Mouse (Mus musculus) hindbrain, embryonic 12.5 days (tissue): ENCODE results near the gene Ccdc14. TPM values are rescaled to one million over a fixed set of nuclear protein-coding genes. Genes with fewer than 3 reads are reported as not detected.
A peak's percentile ranks its signal among the peaks of the same experiment; 100 is the strongest.
"Not testable (repeated sequence)": the region's sequence is repeated elsewhere in the genome, so short reads cannot be mapped to it uniquely, and the experiment has no call there.

Experiments used
- ATAC-seq: fragments of 200-750 bp; cut with Nextera tagmentation; 2 replicates; pipeline ENCODE4 v1.8.0; 2017; ENCODE audit warnings: moderate TSS enrichment; ENCODE audit not compliant: low FRiP score
- H3K27ac ChIP-seq: fragments of 300-500 bp; sonication (generic); 2 replicates; pipeline ENCODE4 v1.5.1; 2016; ENCODE audit warnings: mild to moderate bottlenecking
- H3K27me3 ChIP-seq: fragments of 300-500 bp; sonication (generic); 2 replicates; pipeline ENCODE4 v1.6.1; 2016; ENCODE audit warnings: mild to moderate bottlenecking
- H3K36me3 ChIP-seq: fragments of 300-500 bp; sonication (generic); 2 replicates; pipeline ENCODE4 v1.6.1; 2016; ENCODE audit warnings: mild to moderate bottlenecking
- H3K4me1 ChIP-seq: fragments of 300-500 bp; sonication (generic); 2 replicates; pipeline ENCODE4 v1.6.1; 2016
- H3K4me2 ChIP-seq: fragments of 300-500 bp; sonication (generic); replicated peaks from 2 replicates; pipeline ENCODE4 v1.6.1; 2016; ENCODE audit warnings: mild to moderate bottlenecking
- H3K4me3 ChIP-seq: fragments of 300-500 bp; sonication (generic); 2 replicates; pipeline ENCODE4 v1.5.1; 2016; ENCODE audit warnings: mild to moderate bottlenecking
- H3K9ac ChIP-seq: fragments of 300-500 bp; sonication (generic); 2 replicates; pipeline ENCODE4 v1.6.1; 2016; ENCODE audit warnings: mild to moderate bottlenecking, moderate library complexity
- H3K9me3 ChIP-seq: fragments of 300-500 bp; sonication (generic); replicated peaks from 2 replicates; pipeline ENCODE4 v1.6.1; 2016; ENCODE audit warnings: mild to moderate bottlenecking
- WGBS: fragments of 180-500 bp; shearing (Covaris S2); methylation state at CpG from one replicate; pipeline ENCODE4 v1.1.7; 2016; 5-methylcytosine and 5-hydroxymethylcytosine counted together
- polyA plus RNA-seq: library from polyadenylated mRNA; unstranded; fragments of >200 nt; fragmentation: Nextera tagmentation; extraction: Ambion mirVana; gene quantifications from 2 replicates; pipeline ENCODE4 v1.2.1, GENCODE M21; 2016

Ccdc14 gene
- polyA plus RNA-seq, result 8.4 and 8.7 TPM in 2 replicates

GRCm38 (mm10) chr16:34690334-34691144 lies at the start of gene Ccdc14:
Gene Ccdc14, plus strand, starts transcription at chr16:34690616.
- WGBS, result under 1% methylated on average over 53 of the region's 53 CpGs
- peak; percentile 91 for ATAC-seq

GRCm38 (mm10) chr16:34643511-34644259 lies 46.7 kb upstream of the Ccdc14 start:
- Histone ChIP-seq H3K4me1 (peaks cover 4% of the 10 kb centered on the region; the same call in 1 of the 2 replicates), H3K36me3 (no peaks in the 10 kb centered on the region), H3K4me3 (no peak overlapping the region), H3K27ac (no peak overlapping the region), H3K9ac (no peak overlapping the region), H3K4me2 (no peak overlapping the region), H3K9me3 (no peaks in the 10 kb centered on the region), H3K27me3 (no peaks in the 10 kb centered on the region)
- 75% methylated on average over 8 of the region's 8 CpGs for WGBS
- ATAC-seq, result no peak

More at GRCm38 (mm10) chr16:34690334-34691144, at the start of gene Ccdc14:
- peak within 1 kb of the TSS; percentile 81 for H3K27ac ChIP-seq
- H3K9me3 ChIP-seq, result no peaks in the 10 kb centered on the region
- peak within 1 kb of the TSS; percentile 82 for H3K4me2 ChIP-seq
- H3K4me3 ChIP-seq, result peak within 1 kb of the TSS; percentile 52
- no peaks in the 10 kb centered on the region for H3K36me3 ChIP-seq
- H3K9ac ChIP-seq, result peak within 1 kb of the TSS; percentile 67
- no peaks in the 10 kb centered on the region for H3K27me3 ChIP-seq
- H3K4me1 ChIP-seq, result peaks cover 8% of the 10 kb centered on the region

- 71% methylated on average over 7 of the region's 7 CpGs for WGBS
- no peaks in the 10 kb centered on the region for H3K27me3 ChIP-seq
- H3K9me3 ChIP-seq, result no peaks in the 10 kb centered on the region
- H3K36me3 ChIP-seq, result no peaks in the 10 kb centered on the region
- H3K9ac ChIP-seq, result no peak within 1 kb of the TSS
- no peaks in the 10 kb centered on the region for H3K4me1 ChIP-seq
- no peak within 1 kb of the TSS for H3K27ac ChIP-seq
- no peak within 1 kb of the TSS for H3K4me3 ChIP-seq
- H3K4me2 ChIP-seq, result no peak within 1 kb of the TSS
- ATAC-seq, result no peak
Observed at GRCm38 (mm10) chr16:34649621-34650020, 40.8 kb upstream of the Ccdc14 start, which contains the start of gene Ropn1. Gene Ropn1, plus strand, starts transcription at chr16:34649921.

GRCm38 (mm10) chr16:34653023-34653422 lies 37.4 kb upstream of the Ccdc14 start:
- H3K9ac ChIP-seq, result no peak overlapping the region
- WGBS, result 92% methylated on average over 5 of the region's 5 CpGs
- no peak overlapping the region for H3K4me2 ChIP-seq
- H3K9me3 ChIP-seq, result no peaks in the 10 kb centered on the region
- H3K4me1 ChIP-seq, result peaks cover 2% of the 10 kb centered on the region
- H3K4me3 ChIP-seq, result no peak overlapping the region
- H3K27ac ChIP-seq, result no peak overlapping the region
- ATAC-seq, result no peak
- peaks cover 4% of the 10 kb centered on the region for H3K27me3 ChIP-seq
- H3K36me3 ChIP-seq, result no peaks in the 10 kb centered on the region

- H3K27me3 ChIP-seq, H3K27ac ChIP-seq, H3K9ac ChIP-seq, H3K9me3 ChIP-seq, H3K4me1 ChIP-seq, ATAC-seq, H3K36me3 ChIP-seq: not testable (repeated sequence)
- Histone ChIP-seq H3K4me3 (peak overlapping the region; percentile 30), H3K4me2 (peak overlapping the region; percentile 51)
- WGBS, result 4% methylated on average over 16 of the region's 16 CpGs
Observed at GRCm38 (mm10) chr16:34657566-34657965, 32.9 kb upstream of the Ccdc14 start.

- H3K9ac ChIP-seq, result no peak overlapping the region
- H3K4me2 ChIP-seq, result peak overlapping the region; percentile 51
- WGBS, result 31% methylated on average over 5 of the region's 5 CpGs
- ATAC-seq, result no peak
- H3K9me3 ChIP-seq, result no peaks in the 10 kb centered on the region
- H3K27me3 ChIP-seq, result peaks cover 8% of the 10 kb centered on the region
- peak overlapping the region; percentile 30; the same call in 1 of the 2 replicates for H3K4me3 ChIP-seq
- no peaks in the 10 kb centered on the region for H3K36me3 ChIP-seq
- peaks cover 8% of the 10 kb centered on the region for H3K4me1 ChIP-seq
- no peak overlapping the region for H3K27ac ChIP-seq
Observed at GRCm38 (mm10) chr16:34657983-34658382, 32.4 kb upstream of the Ccdc14 start.

- H3K4me3 ChIP-seq, result peak overlapping the region; percentile 30; the same call in 1 of the 2 replicates
- WGBS, result 44% methylated on average over 11 of the region's 11 CpGs
Observed at GRCm38 (mm10) chr16:34658388-34658787, 32.0 kb upstream of the Ccdc14 start.

GRCm38 (mm10) chr16:34664553-34664952 lies 25.9 kb upstream of the Ccdc14 start:
- Histone ChIP-seq H3K4me3 (no peak overlapping the region), H3K27me3 (peaks cover 32% of the 10 kb centered on the region), H3K9me3 (no peaks in the 10 kb centered on the region), H3K27ac (no peak overlapping the region), H3K9ac (no peak overlapping the region), H3K4me1 (0 out of 2 replicates have a peak, but pooled peaks cover 6% of the 10 kb centered on the region), H3K4me2 (no peak overlapping the region), H3K36me3 (no peaks in the 10 kb centered on the region)
- WGBS, result 63% methylated on average over 3 of the region's 3 CpGs
- ATAC-seq, result no peak

More at GRCm38 (mm10) chr16:34658388-34658787, 32.0 kb upstream of the Ccdc14 start:
- H3K4me2 ChIP-seq, result peak overlapping the region; percentile 51
- no peaks in the 10 kb centered on the region for H3K36me3 ChIP-seq
- H3K4me1 ChIP-seq, result peaks cover 8% of the 10 kb centered on the region
- H3K27me3 ChIP-seq, result peaks cover 8% of the 10 kb centered on the region
- H3K27ac ChIP-seq, result no peak overlapping the region
- no peaks in the 10 kb centered on the region for H3K9me3 ChIP-seq
- H3K9ac ChIP-seq, result no peak overlapping the region
- no peak for ATAC-seq

- Histone ChIP-seq H3K9me3 (no peaks in the 10 kb centered on the region), H3K4me1 (0 out of 2 replicates have a peak, but pooled peaks cover 6% of the 10 kb centered on the region), H3K27ac (no peak overlapping the region), H3K9ac (no peak overlapping the region), H3K27me3 (peaks cover 36% of the 10 kb centered on the region), H3K4me2 (peak overlapping the region; percentile 35), H3K36me3 (no peaks in the 10 kb centered on the region), H3K4me3 (no peak overlapping the region)
- 0 out of 2 replicates have a peak, but pooled peaks have one; percentile 61 for ATAC-seq
- 7% methylated on average over 20 of the region's 20 CpGs for WGBS
Observed at GRCm38 (mm10) chr16:34667031-34667726, 23.2 kb upstream of the Ccdc14 start.

GRCm38 (mm10) chr16:34668341-34668740 lies 22.1 kb upstream of the Ccdc14 start:
- Histone ChIP-seq H3K27me3 (peaks cover 36% of the 10 kb centered on the region), H3K9ac (no peak overlapping the region), H3K4me3 (no peak overlapping the region), H3K27ac (no peak overlapping the region), H3K9me3 (no peaks in the 10 kb centered on the region), H3K4me1 (0 out of 2 replicates have a peak, but pooled peaks cover 6% of the 10 kb centered on the region), H3K36me3 (no peaks in the 10 kb centered on the region), H3K4me2 (no peak overlapping the region)
- no peak for ATAC-seq
- 78% methylated on average over 9 of the region's 9 CpGs for WGBS

- Histone ChIP-seq H3K36me3 (no peaks in the 10 kb centered on the region), H3K9ac (no peak overlapping the region), H3K27ac (no peak overlapping the region), H3K4me2 (no peak overlapping the region), H3K4me3 (no peak overlapping the region), H3K9me3 (no peaks in the 10 kb centered on the region), H3K4me1 (0 out of 2 replicates have a peak, but pooled peaks cover 4% of the 10 kb centered on the region), H3K27me3 (peaks cover 22% of the 10 kb centered on the region)
- no peak for ATAC-seq
- 60% methylated on average over 7 of the region's 7 CpGs for WGBS
Observed at GRCm38 (mm10) chr16:34671966-34672365, 18.4 kb upstream of the Ccdc14 start.

GRCm38 (mm10) chr16:34672822-34673221 lies 17.6 kb upstream of the Ccdc14 start:
- H3K4me1 ChIP-seq, result no peaks in the 10 kb centered on the region
- ATAC-seq, result no peak
- H3K36me3 ChIP-seq, result no peaks in the 10 kb centered on the region
- 56% methylated on average over 3 of the region's 3 CpGs for WGBS
- H3K4me2 ChIP-seq, result no peak overlapping the region
- no peak overlapping the region for H3K4me3 ChIP-seq
- H3K27ac ChIP-seq, result no peak overlapping the region
- H3K27me3 ChIP-seq, result peaks cover 21% of the 10 kb centered on the region
- no peak overlapping the region for H3K9ac ChIP-seq
- H3K9me3 ChIP-seq, result no peaks in the 10 kb centered on the region
